Mouse (Mus musculus) midbrain, embryonic 16.5 days (tissue): ENCODE measurements around the gene Il23a. TPM values are rescaled to one million over a fixed set of nuclear protein-coding genes. Genes with fewer than 3 reads are reported as not detected.
A peak's percentile ranks its signal among the peaks of the same experiment; 100 is the strongest.
"Not testable (repeated sequence)": the region's sequence is repeated elsewhere in the genome, so short reads cannot be mapped to it uniquely, and the experiment has no call there.

Experiments used
- ATAC-seq: fragments of 200-750 bp; cut with Nextera tagmentation; 2 replicates; pipeline ENCODE4 v1.8.0; 2017; ENCODE audit warnings: moderate TSS enrichment
- H3K27ac ChIP-seq: fragments of 300-500 bp; sonication (generic); 2 replicates; pipeline ENCODE4 v1.5.1; 2014; ENCODE audit warnings: mild to moderate bottlenecking, low read length, mixed read lengths
- H3K27me3 ChIP-seq: fragments of 300-500 bp; sonication (generic); 2 replicates; pipeline ENCODE4 v1.6.1; 2014; ENCODE audit warnings: low read depth, low read length, mixed read lengths; ENCODE audit not compliant: control insufficient read depth, insufficient read depth
- H3K36me3 ChIP-seq: fragments of 300-500 bp; sonication (generic); 2 replicates; pipeline ENCODE4 v1.6.1; 2014; ENCODE audit warnings: mild to moderate bottlenecking, low read length, moderate library complexity, mixed read lengths; ENCODE audit not compliant: control insufficient read depth, insufficient read depth
- H3K4me1 ChIP-seq: fragments of 300-500 bp; sonication (generic); 2 replicates; pipeline ENCODE4 v1.6.1; 2014; ENCODE audit warnings: mild to moderate bottlenecking, low read length, mixed read lengths; ENCODE audit not compliant: control insufficient read depth, insufficient read depth
- H3K4me2 ChIP-seq: fragments of 300-500 bp; sonication (generic); 2 replicates; pipeline ENCODE4 v1.6.1; 2014; ENCODE audit warnings: mild to moderate bottlenecking, low read length, mixed read lengths
- H3K4me3 ChIP-seq: fragments of 300-500 bp; sonication (generic); 2 replicates; pipeline ENCODE4 v1.5.1; 2014; ENCODE audit warnings: low read depth, mild to moderate bottlenecking, low read length, moderate library complexity, mixed read lengths
- H3K9ac ChIP-seq: fragments of 300-500 bp; sonication (generic); 2 replicates; pipeline ENCODE4 v1.6.1; 2014; ENCODE audit warnings: low read depth, low read length, mixed read lengths
- H3K9me3 ChIP-seq: fragments of 300-500 bp; sonication (generic); replicated peaks from 2 replicates; pipeline ENCODE4 v1.6.1; 2014; ENCODE audit warnings: mild to moderate bottlenecking, low read length, mixed read lengths; ENCODE audit not compliant: control insufficient read depth, poor library complexity, severe bottlenecking
- WGBS: fragments of 180-500 bp; shearing (Covaris S2); extraction: QIAGEN DNeasy Blood & Tissue Kit; methylation state at CpG from one replicate; pipeline ENCODE4 v1.1.7; 2014; 5-methylcytosine and 5-hydroxymethylcytosine counted together
- polyA plus RNA-seq: library from polyadenylated mRNA; unstranded; fragments of >200 nt; fragmentation: Nextera tagmentation; extraction: Ambion mirVana; gene quantifications from 2 replicates; pipeline ENCODE4 v1.2.1, GENCODE M21; 2015

The Il23a gene
- polyA plus RNA-seq, 1 experiment from 2014 or later: 0.14 TPM

GRCm38 (mm10) chr10:128336597-128336996 lies 38.0 kb upstream of the Il23a start:
- Histone ChIP-seq H3K27ac (no peak overlapping the region), H3K36me3 (no peaks in the 10 kb centered on the region), H3K4me2 (peak overlapping the region; percentile 75), H3K9ac (no peak overlapping the region; the same call in 1 of the 2 replicates), H3K9me3 (no peaks in the 10 kb centered on the region), H3K4me3 (no peak overlapping the region; the same call in 1 of the 2 replicates), H3K27me3 (no peaks in the 10 kb centered on the region), H3K4me1 (peaks cover 21% of the 10 kb centered on the region)
- WGBS: 77% methylated on average over 3 of the region's 3 CpGs
- no peak for ATAC-seq

- Histone ChIP-seq H3K9me3 (no peaks in the 10 kb centered on the region), H3K4me2 (no peak overlapping the region), H3K9ac (no peak overlapping the region), H3K27ac (no peak overlapping the region), H3K27me3 (no peaks in the 10 kb centered on the region), H3K36me3 (no peaks in the 10 kb centered on the region), H3K4me3 (no peak overlapping the region), H3K4me1 (peaks cover 21% of the 10 kb centered on the region)
- ATAC-seq: no peak
- WGBS: 97% methylated on average over 3 of the region's 3 CpGs
Measured at GRCm38 (mm10) chr10:128336195-128336594, 37.6 kb upstream of the Il23a start.

- Histone ChIP-seq H3K27me3 (no peaks in the 10 kb centered on the region), H3K36me3 (no peaks in the 10 kb centered on the region), H3K4me3 (no peak overlapping the region), H3K4me1 (peaks cover 21% of the 10 kb centered on the region), H3K9me3 (no peaks in the 10 kb centered on the region), H3K4me2 (no peak overlapping the region), H3K27ac (no peak overlapping the region), H3K9ac (no peak overlapping the region)
- ATAC-seq: no peak
- 5% methylated on average over 4 of the region's 4 CpGs for WGBS
Measured at GRCm38 (mm10) chr10:128335582-128335981, 37.0 kb upstream of the Il23a start.

GRCm38 (mm10) chr10:128332358-128333249 lies 34.1 kb upstream of the Il23a start:
- H3K27me3 ChIP-seq, ATAC-seq, H3K9me3 ChIP-seq, H3K27ac ChIP-seq, H3K36me3 ChIP-seq, H3K4me2 ChIP-seq, H3K4me3 ChIP-seq, H3K4me1 ChIP-seq, H3K9ac ChIP-seq: not testable (repeated sequence)
- 78% methylated on average over 5 of the region's 6 CpGs for WGBS

GRCm38 (mm10) chr10:128327610-128328009 lies 29.1 kb upstream of the Il23a start:
- no peaks in the 10 kb centered on the region for H3K9me3 ChIP-seq
- no peak overlapping the region for H3K4me3 ChIP-seq
- H3K4me2 ChIP-seq: no peak overlapping the region
- WGBS: 90% methylated on average over 10 of the region's 10 CpGs
- peaks cover 14% of the 10 kb centered on the region for H3K4me1 ChIP-seq
- peaks cover 19% of the 10 kb centered on the region for H3K36me3 ChIP-seq
- H3K9ac ChIP-seq: no peak overlapping the region
- H3K27me3 ChIP-seq: no peaks in the 10 kb centered on the region
- no peak overlapping the region for H3K27ac ChIP-seq
- ATAC-seq: no peak

- ATAC-seq: no peak
- Histone ChIP-seq H3K9ac (no peak overlapping the region), H3K4me3 (no peak overlapping the region), H3K36me3 (peaks cover 19% of the 10 kb centered on the region), H3K4me1 (peaks cover 14% of the 10 kb centered on the region), H3K27ac (no peak overlapping the region), H3K27me3 (no peaks in the 10 kb centered on the region), H3K9me3 (no peaks in the 10 kb centered on the region), H3K4me2 (no peak overlapping the region)
- WGBS: 96% methylated on average over 8 of the region's 8 CpGs
Measured at GRCm38 (mm10) chr10:128326825-128327224, 28.3 kb upstream of the Il23a start.

- peaks cover 27% of the 10 kb centered on the region for H3K36me3 ChIP-seq
- peak overlapping the region; percentile 72 for H3K4me3 ChIP-seq
- H3K27me3 ChIP-seq: no peaks in the 10 kb centered on the region
- H3K4me2 ChIP-seq: peak overlapping the region; percentile 80
- peak overlapping the region; percentile 88 for H3K9ac ChIP-seq
- 88% methylated on average over 8 of the region's 8 CpGs for WGBS
- H3K9me3 ChIP-seq: no peaks in the 10 kb centered on the region
- H3K4me1 ChIP-seq: peaks cover 18% of the 10 kb centered on the region
- no peak overlapping the region; the same call in 1 of the 2 replicates for H3K27ac ChIP-seq
- ATAC-seq: no peak
Measured at GRCm38 (mm10) chr10:128323516-128323915, 25.0 kb upstream of the Il23a start.

GRCm38 (mm10) chr10:128322141-128323108 lies 23.9 kb upstream of the Il23a start, which contains the start of gene Cnpy2:
Gene Cnpy2, plus strand, starts transcription at chr10:128322459.
- peak; percentile 97 for ATAC-seq
- H3K36me3 ChIP-seq: peaks cover 24% of the 10 kb centered on the region
- peaks cover 18% of the 10 kb centered on the region for H3K4me1 ChIP-seq
- peak within 1 kb of the TSS; percentile 80 for H3K4me2 ChIP-seq
- peak within 1 kb of the TSS; percentile 94 for H3K27ac ChIP-seq
- under 1% methylated on average over 40 of the region's 40 CpGs for WGBS
- peak within 1 kb of the TSS; percentile 72 for H3K4me3 ChIP-seq
- H3K9ac ChIP-seq: peak within 1 kb of the TSS; percentile 88
- H3K9me3 ChIP-seq: no peaks in the 10 kb centered on the region
- no peaks in the 10 kb centered on the region for H3K27me3 ChIP-seq
